Comparison of ENCODE assay signal across 19 mouse cellular contexts in the genomic region with DNA sequence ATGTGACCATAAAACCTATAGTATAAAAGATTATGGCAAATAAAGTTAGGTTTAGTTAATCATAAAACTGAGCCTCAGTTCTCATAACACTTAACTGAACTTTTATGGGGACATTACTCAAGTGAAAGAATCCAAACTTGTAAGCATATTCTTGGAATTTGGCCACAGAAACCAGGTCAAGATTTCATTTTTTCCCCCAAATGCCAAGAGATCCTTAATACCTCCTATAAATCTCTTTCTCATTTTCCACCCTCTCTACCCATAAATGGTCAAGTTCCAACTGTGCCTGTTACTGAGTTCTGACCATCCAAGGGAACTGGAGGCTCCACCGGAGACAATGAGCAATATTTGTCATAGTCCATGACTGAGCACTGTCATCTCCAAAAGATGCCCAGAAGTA.
"Had no signal": no experiment of that assay in that cellular context is flagged by ENCODE, and none has a peak within 500 bp of the region (broad histone marks: within the 10 kb centered on the region; RNA-seq: fewer than 3 reads in every experiment).

No protein-coding gene starts in this region.

- H3K4me3 ChIP-seq: liver, embryonic 15.5 days; megakaryocyte, embryonic 14.5 days; midbrain, embryonic 13.5 days; midbrain, embryonic 15.5 days; neural tube, embryonic 12.5 days; stomach, embryonic 15.5 days had no signal

- H3K36me3 ChIP-seq: liver, embryonic 15.5 days; midbrain, embryonic 13.5 days; midbrain, embryonic 15.5 days; neural tube, embryonic 12.5 days; stomach, embryonic 15.5 days had no signal

- H3K9ac ChIP-seq: liver, embryonic 15.5 days; liver, postnatal 0 days; midbrain, embryonic 13.5 days; midbrain, embryonic 15.5 days; neural tube, embryonic 12.5 days; stomach, embryonic 15.5 days had no signal

- DNase-seq: liver, postnatal 0 days; lung, adult 2 months; lung, postnatal 14 days; lung, postnatal 36 days; right cerebral cortex, adult 18-20 months; right cerebral cortex, postnatal 25 days; right cerebral cortex, postnatal 4 days; spleen, adult 18-20 months; thymus, adult 18-20 months; thymus, postnatal 25 days; thymus, postnatal 4 days had no signal

- H3K4me1 ChIP-seq: liver, embryonic 15.5 days; megakaryocyte, embryonic 14.5 days; midbrain, embryonic 13.5 days; midbrain, embryonic 15.5 days; neural tube, embryonic 12.5 days; stomach, embryonic 15.5 days had no signal

- H3K4me2 ChIP-seq: liver, embryonic 15.5 days; midbrain, embryonic 11.5 days; midbrain, embryonic 13.5 days; midbrain, embryonic 15.5 days; neural tube, embryonic 12.5 days; stomach, embryonic 15.5 days had no signal

- ATAC-seq: liver, postnatal 0 days; midbrain, embryonic 13.5 days; midbrain, embryonic 15.5 days had no signal

- H3K27ac ChIP-seq: liver, embryonic 15.5 days; macrophage; midbrain, embryonic 13.5 days; midbrain, embryonic 15.5 days; neural tube, embryonic 12.5 days; stomach, embryonic 15.5 days had no signal

- H3K9me3 ChIP-seq: liver, embryonic 15.5 days; megakaryocyte, embryonic 14.5 days; midbrain, embryonic 13.5 days; midbrain, embryonic 15.5 days; neural tube, embryonic 12.5 days; stomach, embryonic 15.5 days had no signal

- H3K27me3 ChIP-seq: liver, embryonic 15.5 days; megakaryocyte, embryonic 14.5 days; midbrain, embryonic 13.5 days; midbrain, embryonic 15.5 days; neural tube, embryonic 12.5 days; stomach, embryonic 15.5 days had no signal
